Mouse (Mus musculus): Measurements from ENCODE around the gene Ccdc149. TPM values are rescaled to one million over a fixed set of nuclear protein-coding genes. Genes with fewer than 3 reads are reported as not detected.

Gene Ccdc149
- polyA plus RNA-seq, 1 experiment from 2014 or later: 0.72 TPM

GRCm38 (mm10) chr5:52435533-52435932, 35.8 kb downstream of the Ccdc149 start:
- no peak overlapping the region for H3K4me3 ChIP-seq
- no peak overlapping the region for H3K9ac ChIP-seq
- H3K27me3 ChIP-seq (replicated peaks): no peaks in the 10 kb centered on the region
- no peak overlapping the region for H3K27ac ChIP-seq
- no peak overlapping the region for H3K4me2 ChIP-seq
- H3K9me3 ChIP-seq (replicated peaks): no peaks in the 10 kb centered on the region
- no peaks in the 10 kb centered on the region for H3K36me3 ChIP-seq
- whole genome bisulfite sequencing (ENCODE audit: insufficient replicate concordance): 52% methylated on average over 6 of the region's 6 CpGs
- no peak for ATAC-seq
- no peaks in the 10 kb centered on the region for H3K4me1 ChIP-seq

GRCm38 (mm10) chr5:52431276-52431844, 40.0 kb downstream of the Ccdc149 start:
- no peaks in the 10 kb centered on the region for H3K9me3 ChIP-seq (replicated peaks)
- no peaks in the 10 kb centered on the region for H3K36me3 ChIP-seq
- no peak overlapping the region for H3K4me3 ChIP-seq
- H3K27ac ChIP-seq: no peak overlapping the region
- no peak overlapping the region for H3K4me2 ChIP-seq
- no peak for ATAC-seq
- no peaks in the 10 kb centered on the region for H3K27me3 ChIP-seq (replicated peaks)
- no peak overlapping the region for H3K9ac ChIP-seq
- H3K4me1 ChIP-seq: no peaks in the 10 kb centered on the region
- 52% methylated on average over 8 of the region's 8 CpGs for WGBS (ENCODE audit: insufficient replicate concordance)

GRCm38 (mm10) chr5:52429731-52430480, 41.4 kb downstream of the Ccdc149 start:
- 69% methylated on average over 14 of the region's 14 CpGs for WGBS (ENCODE audit: insufficient replicate concordance)

GRCm38 (mm10) chr5:52428613-52429012, 42.7 kb downstream of the Ccdc149 start:
- Histone ChIP-seq H3K9me3 (replicated peaks) (no peaks in the 10 kb centered on the region), H3K9ac (no peak overlapping the region), H3K27me3 (replicated peaks) (no peaks in the 10 kb centered on the region), H3K4me1 (no peaks in the 10 kb centered on the region), H3K4me3 (no peak overlapping the region), H3K4me2 (no peak overlapping the region), H3K27ac (no peak overlapping the region), H3K36me3 (no peaks in the 10 kb centered on the region)
- WGBS (ENCODE audit: insufficient replicate concordance): 54% methylated on average over 4 of the region's 4 CpGs
- no peak for ATAC-seq

More at GRCm38 (mm10) chr5:52429731-52430480, 41.4 kb downstream of the Ccdc149 start:
- Histone ChIP-seq H3K9me3 (replicated peaks) (no peaks in the 10 kb centered on the region), H3K4me2 (no peak overlapping the region), H3K4me1 (no peaks in the 10 kb centered on the region), H3K9ac (no peak overlapping the region), H3K27ac (no peak overlapping the region), H3K4me3 (no peak overlapping the region), H3K36me3 (no peaks in the 10 kb centered on the region), H3K27me3 (replicated peaks) (no peaks in the 10 kb centered on the region)
- ATAC-seq: no peak

GRCm38 (mm10) chr5:52425819-52426218, 45.5 kb downstream of the Ccdc149 start:
- 76% methylated on average over 9 of the region's 9 CpGs for WGBS (ENCODE audit: insufficient replicate concordance)
- H3K9me3 ChIP-seq (replicated peaks): no peaks in the 10 kb centered on the region

DNA sequence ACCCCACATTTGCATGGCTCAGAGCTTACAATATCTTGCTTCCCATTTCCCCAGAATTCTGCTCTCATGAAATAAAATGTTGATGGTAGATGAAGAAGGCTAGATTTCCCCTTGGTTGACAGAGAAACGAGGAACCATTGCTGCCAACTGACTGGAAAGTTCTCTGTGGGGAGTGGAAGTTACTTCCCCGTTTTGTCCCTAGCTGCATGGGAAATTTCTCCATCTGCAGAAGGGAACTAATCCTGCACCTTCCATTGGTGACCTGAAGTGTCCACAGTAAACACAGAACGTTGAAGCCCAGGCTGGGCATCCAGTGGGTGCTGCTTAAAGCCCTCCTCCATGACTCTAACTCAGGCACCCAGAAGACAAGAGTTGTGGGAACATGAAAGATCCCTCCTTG, 47.4 kb downstream of the Ccdc149 start:
- Histone ChIP-seq H3K9ac (no peak overlapping the region), H3K4me2 (no peak overlapping the region), H3K4me3 (no peak overlapping the region), H3K4me1 (no peaks in the 10 kb centered on the region), H3K36me3 (no peaks in the 10 kb centered on the region), H3K27me3 (replicated peaks) (no peaks in the 10 kb centered on the region), H3K9me3 (replicated peaks) (no peaks in the 10 kb centered on the region), H3K27ac (no peak overlapping the region)
- WGBS (ENCODE audit: insufficient replicate concordance): 27% methylated on average over 3 of the region's 3 CpGs
- no peak for ATAC-seq

More at GRCm38 (mm10) chr5:52425819-52426218, 45.5 kb downstream of the Ccdc149 start:
- no peaks in the 10 kb centered on the region for H3K36me3 ChIP-seq
- H3K4me2 ChIP-seq: no peak overlapping the region
- ATAC-seq: no peak
- H3K27ac ChIP-seq: no peak overlapping the region
- H3K4me1 ChIP-seq: no peaks in the 10 kb centered on the region
- no peak overlapping the region for H3K9ac ChIP-seq
- H3K27me3 ChIP-seq (replicated peaks): no peaks in the 10 kb centered on the region
- no peak overlapping the region for H3K4me3 ChIP-seq

GRCm38 (mm10) chr5:52416485-52416884, 54.8 kb downstream of the Ccdc149 start:
- Histone ChIP-seq H3K9me3 (replicated peaks) (no peaks in the 10 kb centered on the region), H3K27ac (no peak overlapping the region), H3K4me1 (no peaks in the 10 kb centered on the region), H3K27me3 (replicated peaks) (no peaks in the 10 kb centered on the region), H3K4me3 (no peak overlapping the region), H3K36me3 (no peaks in the 10 kb centered on the region), H3K9ac (no peak overlapping the region), H3K4me2 (no peak overlapping the region)
- 39% methylated on average over 2 of the region's 2 CpGs for WGBS (ENCODE audit: insufficient replicate concordance)
- no peak for ATAC-seq

GRCm38 (mm10) chr5:52415917-52416316, 55.4 kb downstream of the Ccdc149 start:
- Histone ChIP-seq H3K9ac (no peak overlapping the region), H3K4me1 (no peaks in the 10 kb centered on the region), H3K4me3 (no peak overlapping the region), H3K36me3 (no peaks in the 10 kb centered on the region), H3K9me3 (replicated peaks) (no peaks in the 10 kb centered on the region), H3K27me3 (replicated peaks) (no peaks in the 10 kb centered on the region), H3K27ac (no peak overlapping the region), H3K4me2 (no peak overlapping the region)
- 68% methylated on average over 6 of the region's 6 CpGs for WGBS (ENCODE audit: insufficient replicate concordance)
- no peak for ATAC-seq

DNA sequence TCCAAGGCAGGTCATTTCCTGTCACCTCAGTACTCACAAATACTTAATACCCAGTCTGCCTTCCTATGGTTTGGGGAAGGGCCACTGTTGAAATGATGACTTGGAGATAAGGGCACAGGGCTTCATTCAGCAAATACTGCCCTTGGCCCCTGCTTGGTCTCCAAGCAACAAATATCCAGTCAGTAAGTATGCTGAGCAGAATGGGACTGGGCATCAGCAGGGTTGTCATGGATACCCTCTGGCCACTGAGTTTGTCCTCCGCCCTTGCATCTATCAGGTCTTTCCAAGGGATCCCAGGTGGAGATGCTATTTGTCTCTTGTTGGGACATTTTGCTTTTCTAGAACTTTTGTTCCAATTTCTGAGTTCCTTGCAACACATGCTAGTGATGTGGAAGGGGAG, 56.1 kb downstream of the Ccdc149 start:
- 53% methylated on average over 1 of the region's 1 CpGs for WGBS (ENCODE audit: insufficient replicate concordance)
- Histone ChIP-seq H3K27ac (no peak overlapping the region), H3K4me2 (no peak overlapping the region), H3K4me3 (no peak overlapping the region), H3K9me3 (replicated peaks) (no peaks in the 10 kb centered on the region), H3K27me3 (replicated peaks) (no peaks in the 10 kb centered on the region), H3K36me3 (no peaks in the 10 kb centered on the region), H3K4me1 (no peaks in the 10 kb centered on the region), H3K9ac (no peak overlapping the region)
- no peak for ATAC-seq

- Histone ChIP-seq H3K9ac (no peak overlapping the region), H3K27ac (no peak overlapping the region), H3K4me2 (no peak overlapping the region), H3K9me3 (replicated peaks) (no peaks in the 10 kb centered on the region), H3K36me3 (no peaks in the 10 kb centered on the region), H3K27me3 (replicated peaks) (no peaks in the 10 kb centered on the region), H3K4me3 (no peak overlapping the region), H3K4me1 (no peaks in the 10 kb centered on the region)
- WGBS (ENCODE audit: insufficient replicate concordance): 41% methylated on average over 3 of the region's 3 CpGs
- no peak for ATAC-seq
Measured at GRCm38 (mm10) chr5:52411567-52411966, 59.8 kb downstream of the Ccdc149 start.

DNA sequence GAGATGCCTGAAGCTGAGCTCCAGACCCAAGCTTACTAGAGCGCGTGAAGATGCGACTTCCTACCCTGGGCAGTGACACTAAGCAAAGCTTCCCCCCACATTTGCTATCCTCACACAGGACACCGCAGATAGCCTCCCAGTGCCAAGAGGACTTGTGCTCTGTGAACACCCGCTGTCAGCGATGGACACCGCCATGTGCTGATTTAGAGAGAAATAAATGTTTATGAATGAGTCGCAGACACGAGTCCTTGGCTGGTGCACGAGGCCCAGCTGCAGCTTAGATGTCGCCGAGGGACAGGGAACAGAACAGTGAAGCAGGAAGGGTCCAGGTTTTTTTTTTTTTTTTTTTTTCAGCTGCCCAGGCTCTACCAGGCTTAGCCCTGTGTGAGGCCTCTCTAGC, 61.1 kb downstream of the Ccdc149 start:
- Histone ChIP-seq H3K27ac (no peak overlapping the region), H3K4me1 (no peaks in the 10 kb centered on the region), H3K9me3 (replicated peaks) (no peaks in the 10 kb centered on the region), H3K36me3 (no peaks in the 10 kb centered on the region), H3K9ac (no peak overlapping the region), H3K4me3 (no peak overlapping the region), H3K27me3 (replicated peaks) (no peaks in the 10 kb centered on the region), H3K4me2 (no peak overlapping the region)
- WGBS (ENCODE audit: insufficient replicate concordance): 78% methylated on average over 12 of the region's 12 CpGs
- no peak for ATAC-seq

DNA sequence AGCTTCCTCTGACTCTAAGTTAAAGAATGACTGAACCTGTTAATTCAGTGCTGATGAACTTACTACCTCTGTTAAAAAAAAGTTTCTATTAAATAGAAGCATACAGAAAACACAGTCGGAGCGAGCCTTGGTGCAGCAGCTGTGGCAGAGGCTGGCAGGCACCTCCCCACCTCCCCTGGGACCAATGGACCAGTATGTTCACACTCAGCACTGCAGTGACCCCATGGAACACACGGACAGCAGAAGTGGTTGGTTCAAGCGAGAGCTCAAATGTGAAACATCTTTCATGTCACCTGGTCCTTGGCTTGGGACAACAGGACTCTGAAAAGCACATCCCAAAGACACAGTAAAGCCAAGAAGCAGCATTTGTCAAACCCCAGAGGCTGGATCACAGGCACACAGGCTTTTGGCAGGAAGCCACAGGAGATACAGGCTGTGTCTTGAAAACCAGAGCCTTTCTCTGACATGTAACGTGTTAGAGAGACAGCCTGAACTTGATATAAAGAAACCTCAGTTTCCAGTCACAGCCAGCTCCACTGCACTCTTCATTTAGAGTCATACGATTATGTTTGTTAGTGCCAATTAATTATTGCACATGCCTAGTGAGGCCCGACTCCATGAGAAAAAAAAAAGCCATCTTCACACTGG, 62.5 kb downstream of the Ccdc149 start:
- H3K4me2 ChIP-seq: no peak overlapping the region
- H3K9ac ChIP-seq: no peak overlapping the region
- 55% methylated on average over 7 of the region's 7 CpGs for WGBS (ENCODE audit: insufficient replicate concordance)
- no peak overlapping the region for H3K4me3 ChIP-seq
- H3K4me1 ChIP-seq: no peaks in the 10 kb centered on the region
- no peak for ATAC-seq
- no peaks in the 10 kb centered on the region for H3K36me3 ChIP-seq
- no peak overlapping the region for H3K27ac ChIP-seq
- no peaks in the 10 kb centered on the region for H3K27me3 ChIP-seq (replicated peaks)
- no peaks in the 10 kb centered on the region for H3K9me3 ChIP-seq (replicated peaks)
